Mouse (Mus musculus): ENCODE data around the gene Dok3.

Gene Dok3

GRCm38 (mm10) chr13:55479008-55479407 is 50.1 kb downstream of the Dok3 start:
- intact Hi-C loops (cut with DNase I) = loop anchor here (2.0 kb wide), 1 partner anchor 36 kb away; no protein-coding TSS in a partner anchor

DNA sequence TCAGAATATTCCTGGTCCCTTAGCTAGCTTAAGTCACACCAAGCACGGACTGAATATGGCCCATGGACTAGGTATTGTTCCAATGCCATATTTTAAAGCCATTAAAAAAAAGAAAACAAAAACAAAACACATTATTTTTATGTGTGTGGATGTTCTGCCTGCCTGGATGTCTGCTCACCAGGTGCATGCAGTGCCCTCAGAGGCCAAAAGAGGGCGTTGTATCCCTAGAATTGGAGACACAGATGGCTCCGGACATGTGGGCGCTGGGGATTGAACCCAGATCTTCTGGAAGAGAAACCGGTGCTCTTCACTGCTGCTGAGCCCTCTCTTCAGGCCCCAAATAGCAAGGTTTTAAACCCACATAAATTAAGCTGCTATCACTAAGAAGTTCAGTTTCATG is 51.1 kb downstream of the Dok3 start:
- intact Hi-C loops (cut with DNase I) = loop anchor here (2.0 kb wide), 1 partner anchor 37 kb away; no protein-coding TSS in a partner anchor

DNA sequence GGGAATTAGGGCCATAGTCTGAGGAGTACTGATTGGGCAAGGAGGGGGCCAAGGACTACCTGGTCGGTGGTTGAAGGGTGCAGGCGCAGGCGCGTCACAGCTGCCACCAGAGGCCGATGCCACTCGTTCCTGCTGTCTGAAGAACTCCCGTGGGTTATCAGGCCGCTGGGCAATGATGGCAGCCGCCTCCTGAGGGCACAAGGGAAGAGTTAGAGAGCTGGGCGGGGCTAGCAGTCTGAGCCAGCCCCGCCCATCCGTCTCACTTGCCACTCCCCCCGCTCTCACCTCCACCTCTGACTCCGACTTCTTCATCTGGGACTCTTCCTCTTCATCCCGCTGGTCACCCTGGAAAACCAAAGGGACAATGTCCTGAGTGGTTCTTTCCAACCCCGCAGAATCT is 51.6 kb downstream of the Dok3 start:
- intact Hi-C loops (cut with DNase I) = no loop called here

DNA sequence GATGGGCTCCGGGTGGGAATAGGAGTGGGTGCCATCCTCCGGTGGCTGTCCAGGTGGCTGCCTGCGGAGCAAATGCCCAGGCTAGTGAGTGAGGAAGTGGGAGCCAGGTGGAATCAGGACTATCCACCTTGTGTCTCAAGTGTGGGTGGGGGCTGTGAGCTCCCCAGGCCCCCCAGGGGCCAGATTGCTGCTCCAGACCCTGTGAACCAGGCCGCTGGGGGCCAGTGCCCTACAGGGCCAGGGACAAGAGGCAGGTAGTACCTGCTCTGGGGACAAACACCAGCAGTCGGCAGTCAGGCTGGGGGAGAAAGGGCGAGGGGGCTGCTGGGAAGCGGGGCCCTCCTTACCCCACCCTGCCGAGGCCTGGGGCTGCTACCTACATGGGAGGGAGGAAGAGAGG is 52.8 kb downstream of the Dok3 start:
- intact Hi-C loops (cut with DNase I) = no loop called here

DNA sequence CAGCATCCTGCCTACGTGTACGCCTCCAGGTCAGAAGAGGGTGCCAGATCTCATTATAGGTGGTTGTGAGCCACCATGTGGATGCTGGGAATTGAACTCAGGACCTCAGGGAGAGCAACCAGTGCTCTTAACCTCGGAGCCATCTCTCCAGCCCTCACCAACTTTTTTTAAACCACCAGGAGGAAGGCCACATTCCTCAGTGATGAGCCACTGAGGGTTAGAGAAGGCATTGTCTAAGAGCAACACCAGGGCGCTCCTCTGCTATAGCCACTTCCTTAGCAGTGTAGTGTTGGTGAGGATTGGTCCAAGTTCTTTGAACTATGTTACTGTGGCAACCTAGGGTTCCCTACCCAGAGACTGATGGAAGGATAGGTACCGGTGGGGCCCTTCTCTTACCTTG is 53.3 kb downstream of the Dok3 start:
- intact Hi-C loops (cut with DNase I) = no loop called here

- intact Hi-C loops (cut with DNase I) = no loop called here
Measured at GRCm38 (mm10) chr13:55474621-55475069, 54.5 kb downstream of the Dok3 start.

DNA sequence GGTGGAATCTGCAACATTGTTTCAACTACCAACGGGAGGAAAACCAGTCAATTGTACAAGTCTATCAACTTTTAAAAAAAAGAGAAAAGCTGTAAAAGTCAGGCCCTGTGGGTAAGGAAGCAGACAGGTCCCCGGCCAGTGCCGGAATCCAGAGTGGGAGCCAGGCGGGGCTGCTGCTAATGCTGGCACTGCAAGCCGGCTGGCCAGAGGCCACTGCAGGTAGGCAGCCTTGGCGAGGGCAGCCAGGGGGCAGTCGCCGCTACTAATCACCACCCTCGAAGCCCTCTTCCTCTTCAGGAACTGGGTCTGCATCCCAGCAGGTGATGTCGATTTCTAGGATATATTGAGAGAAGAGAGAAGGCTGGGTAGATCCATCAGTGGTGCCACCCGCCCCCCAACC is 55.1 kb downstream of the Dok3 start:
- intact Hi-C loops (cut with DNase I) = loop anchor here (2.0 kb wide), 1 partner anchor 43 kb away; no protein-coding TSS in a partner anchor

Small RNAs within 50 kb of the gene (microRNA-seq; reads per million reads assigned to microRNA genes)
- gene Mir6944 = 3.2 to 3.7 reads per million in 2 experiments
- gene Mir6945 = 0.46 to 1.2 reads per million in 2 experiments
